Mouse (Mus musculus) kidney, postnatal 14 days (tissue): ENCODE results near the gene Supt5.
"Not testable (repeated sequence)": the region's sequence is repeated elsewhere in the genome, so short reads cannot be mapped to it uniquely, and the experiment has no call there.

Experiments used
- DNase-seq: peaks from one replicate; pipeline ENCODE4 v3.0.0; 2022; ENCODE audit warnings: mixed read lengths

Supt5 gene

GRCm38 (mm10) chr7:28338108-28338998 is at the start of gene Supt5:
Supt5 (minus strand) TSS chr7:28338746.
- peak; percentile 99 for DNase-seq

GRCm38 (mm10) chr7:28387384-28387783 is 48.8 kb upstream of the Supt5 start:
- DNase-seq, result not testable (repeated sequence)

GRCm38 (mm10) chr7:28386877-28387276 is 48.3 kb upstream of the Supt5 start:
- not testable (repeated sequence) for DNase-seq

GRCm38 (mm10) chr7:28386462-28386861 is 47.9 kb upstream of the Supt5 start:
- DNase-seq, result peak; percentile 90

DNA sequence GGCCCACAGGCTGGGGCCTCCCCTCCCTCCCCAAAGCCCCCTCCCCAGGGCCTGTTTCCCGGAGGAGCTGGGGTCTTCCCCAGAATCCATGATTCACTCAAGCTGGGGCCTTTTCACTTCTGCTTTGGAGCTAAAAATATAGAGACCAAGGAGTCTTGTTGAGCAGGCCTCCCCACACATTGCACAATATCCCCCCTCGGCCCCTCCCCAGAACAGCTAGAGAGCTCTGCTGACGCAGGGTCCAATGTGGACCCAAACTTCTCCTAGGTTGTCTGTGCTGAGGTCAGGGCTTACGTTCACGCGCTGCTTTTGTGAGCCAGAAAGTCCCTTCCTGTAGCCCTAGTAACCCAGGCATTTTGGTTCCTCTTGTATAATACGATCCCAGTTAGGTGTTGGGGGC is 47.5 kb upstream of the Supt5 start:
- DNase-seq, result no peak

DNA sequence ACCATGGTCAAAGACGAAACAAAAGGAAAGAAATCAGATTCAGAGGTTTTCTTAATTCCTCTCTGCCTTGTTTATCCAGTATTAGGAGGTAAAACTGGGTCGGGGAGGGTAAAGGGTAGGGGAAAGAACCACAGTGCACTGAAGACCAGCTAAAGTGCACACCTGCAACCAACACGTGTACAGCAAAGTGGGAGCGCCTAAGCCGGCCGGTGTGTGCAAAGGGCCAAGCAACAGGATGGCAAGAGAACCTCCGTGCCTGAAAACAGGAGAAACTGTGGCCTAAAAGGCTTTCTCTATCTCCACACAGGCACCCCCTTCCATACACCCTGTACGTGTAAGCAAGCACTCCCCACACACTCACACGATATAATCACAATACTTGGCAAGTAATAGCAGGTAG is 46.6 kb upstream of the Supt5 start:
- no peak for DNase-seq

DNA sequence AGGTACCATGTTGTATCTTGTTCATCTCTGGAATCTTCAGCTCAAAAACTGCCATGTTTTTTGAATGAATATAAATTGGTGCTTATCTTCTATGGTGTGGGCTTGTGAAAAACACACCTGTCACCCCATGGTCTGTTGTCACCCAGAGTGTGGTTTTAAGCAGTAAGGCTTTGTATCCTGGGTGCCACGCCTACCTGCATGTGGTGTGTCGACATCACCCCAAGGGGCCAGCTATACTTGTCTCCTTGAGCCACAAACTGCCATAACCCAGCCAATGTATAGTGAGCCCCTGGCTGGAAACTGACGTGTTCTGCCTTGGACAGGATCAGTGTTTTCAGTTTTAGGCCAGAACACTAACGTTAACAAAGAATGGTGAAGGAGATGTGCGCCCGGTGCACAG is 45.6 kb upstream of the Supt5 start:
- DNase-seq, result no peak

GRCm38 (mm10) chr7:28383606-28384005 is 45.1 kb upstream of the Supt5 start:
- no peak for DNase-seq

- peak; percentile 74 for DNase-seq
Observed at GRCm38 (mm10) chr7:28382981-28383396, 44.4 kb upstream of the Supt5 start.

DNA sequence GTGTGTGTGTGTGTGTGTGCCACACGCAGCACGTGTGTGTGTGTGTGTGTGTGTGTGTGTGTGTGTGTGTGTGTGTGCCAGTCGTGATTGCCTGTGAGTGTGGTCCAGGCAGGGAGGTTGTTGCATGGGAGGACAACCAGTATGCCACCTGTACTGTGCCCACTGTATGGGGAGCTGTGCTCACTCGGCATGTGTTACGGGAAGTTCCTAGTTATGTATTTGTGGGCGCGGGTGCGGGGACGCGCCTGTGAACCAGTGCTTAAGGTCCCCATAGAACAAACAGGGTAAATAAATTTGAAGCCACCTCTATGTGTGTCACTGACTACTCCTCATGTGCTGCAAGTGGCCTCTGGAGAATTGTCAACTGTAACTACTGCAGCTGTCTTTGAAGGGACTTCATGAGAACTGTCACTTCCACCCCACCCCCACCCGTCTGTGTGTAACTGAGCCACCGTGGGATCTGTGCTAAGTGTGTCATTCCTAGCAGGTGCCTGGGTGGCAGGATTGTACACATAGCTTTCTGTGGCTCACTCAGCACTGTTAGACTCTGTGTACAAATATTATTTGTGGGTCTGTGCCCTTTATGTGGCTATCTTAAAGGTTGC is 43.9 kb upstream of the Supt5 start:
- no peak for DNase-seq

DNA sequence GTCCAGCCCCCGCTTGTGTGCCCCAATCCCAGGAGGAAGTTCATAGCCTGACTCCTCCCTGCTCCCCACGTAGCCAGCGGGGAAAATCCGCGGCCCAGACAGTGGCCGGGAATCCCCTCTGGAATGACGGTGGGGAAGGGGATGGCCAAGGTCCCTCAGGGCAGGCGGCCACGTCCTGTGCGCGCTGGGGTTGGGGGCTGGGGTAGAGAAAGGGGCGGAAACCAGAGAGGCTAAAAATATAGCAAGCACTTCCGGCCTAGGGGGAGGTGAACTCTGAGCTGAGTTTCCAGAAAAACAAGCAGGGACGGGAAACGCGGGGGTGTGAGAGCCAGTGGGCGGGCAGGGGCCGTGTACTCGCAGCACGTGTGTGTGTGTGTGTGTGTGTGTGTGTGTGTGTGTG is 43.4 kb upstream of the Supt5 start:
- peak; percentile 93 for DNase-seq

DNA sequence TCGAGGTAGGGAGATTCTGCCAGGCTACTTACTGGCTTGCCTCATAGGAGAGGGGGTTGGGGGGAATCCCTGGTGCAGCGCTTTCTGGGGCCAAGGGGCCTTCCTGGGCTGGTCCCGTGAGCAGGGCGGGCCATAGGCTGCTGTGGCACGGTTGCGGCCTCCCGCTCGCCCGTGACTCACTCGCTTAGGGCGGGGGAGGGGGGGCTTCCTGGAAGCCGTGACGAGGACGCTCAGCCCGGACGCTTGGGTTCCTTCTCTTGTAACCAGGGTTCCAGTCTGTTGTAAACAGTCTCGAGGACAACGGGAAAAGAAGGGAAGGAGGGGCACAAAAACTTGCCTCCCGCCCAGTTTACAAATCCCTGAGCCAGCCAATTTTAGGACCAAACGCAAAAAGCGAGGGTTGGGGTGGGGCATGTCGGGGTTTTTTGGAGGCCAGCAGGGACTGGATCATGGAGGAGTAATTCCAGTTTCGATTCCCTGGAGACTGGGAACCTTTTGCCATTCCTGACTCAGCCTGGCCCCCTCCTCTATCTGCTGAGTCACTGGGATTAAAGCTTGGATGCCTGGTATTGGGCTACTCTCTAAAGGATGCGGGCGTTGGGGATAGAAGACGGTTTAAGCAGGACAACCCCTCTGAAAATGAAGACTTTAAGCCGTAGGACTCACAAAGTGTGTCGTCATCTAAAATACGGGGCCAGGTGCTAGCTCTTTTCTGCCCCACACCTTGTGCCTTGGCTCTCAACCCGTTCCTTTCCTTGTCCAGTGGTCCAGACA is 42.7 kb upstream of the Supt5 start:
- DNase-seq, result peak; percentile 86

DNA sequence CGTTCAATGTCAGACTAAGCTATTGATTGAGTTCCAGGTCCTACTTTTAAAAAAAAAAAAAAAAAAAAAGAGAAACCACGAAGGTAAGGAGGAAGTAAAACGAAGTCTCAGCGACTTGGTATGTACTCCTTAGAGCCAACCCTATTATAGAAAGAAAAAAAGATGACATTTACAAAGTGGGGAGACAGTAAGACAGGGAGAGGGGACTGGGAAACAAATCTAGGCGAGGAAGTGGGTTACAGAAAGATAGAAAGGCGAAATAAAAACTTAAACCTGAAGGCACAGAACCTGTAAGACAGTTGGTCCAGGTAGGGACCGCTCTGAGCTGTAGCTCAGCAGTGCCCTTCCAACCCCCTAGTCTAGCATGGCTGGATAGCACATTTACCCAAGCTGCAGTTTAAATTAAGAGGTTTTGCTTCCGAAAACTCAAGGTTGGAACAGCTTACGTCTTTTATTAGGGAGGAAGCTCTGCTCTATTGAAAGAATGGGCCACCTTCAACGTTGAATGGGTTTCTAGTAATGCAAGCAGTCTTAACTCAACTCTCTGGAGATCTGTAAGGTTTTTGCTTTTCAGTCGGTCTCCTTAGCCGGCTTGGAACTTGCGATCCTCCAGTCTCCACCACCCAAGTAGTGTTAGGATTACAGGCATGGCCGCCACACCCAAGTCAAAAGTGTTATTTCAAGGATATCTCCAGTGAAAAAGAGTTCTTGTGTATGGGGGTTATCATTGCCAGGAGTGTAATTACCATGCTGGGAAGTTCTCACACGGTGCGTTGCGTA is 41.9 kb upstream of the Supt5 start, which contains the start of gene Zfp36:
Gene Zfp36 (minus strand): TSS at position 17 of the 780 bp plus-strand sequence.
- no peak for DNase-seq

DNA sequence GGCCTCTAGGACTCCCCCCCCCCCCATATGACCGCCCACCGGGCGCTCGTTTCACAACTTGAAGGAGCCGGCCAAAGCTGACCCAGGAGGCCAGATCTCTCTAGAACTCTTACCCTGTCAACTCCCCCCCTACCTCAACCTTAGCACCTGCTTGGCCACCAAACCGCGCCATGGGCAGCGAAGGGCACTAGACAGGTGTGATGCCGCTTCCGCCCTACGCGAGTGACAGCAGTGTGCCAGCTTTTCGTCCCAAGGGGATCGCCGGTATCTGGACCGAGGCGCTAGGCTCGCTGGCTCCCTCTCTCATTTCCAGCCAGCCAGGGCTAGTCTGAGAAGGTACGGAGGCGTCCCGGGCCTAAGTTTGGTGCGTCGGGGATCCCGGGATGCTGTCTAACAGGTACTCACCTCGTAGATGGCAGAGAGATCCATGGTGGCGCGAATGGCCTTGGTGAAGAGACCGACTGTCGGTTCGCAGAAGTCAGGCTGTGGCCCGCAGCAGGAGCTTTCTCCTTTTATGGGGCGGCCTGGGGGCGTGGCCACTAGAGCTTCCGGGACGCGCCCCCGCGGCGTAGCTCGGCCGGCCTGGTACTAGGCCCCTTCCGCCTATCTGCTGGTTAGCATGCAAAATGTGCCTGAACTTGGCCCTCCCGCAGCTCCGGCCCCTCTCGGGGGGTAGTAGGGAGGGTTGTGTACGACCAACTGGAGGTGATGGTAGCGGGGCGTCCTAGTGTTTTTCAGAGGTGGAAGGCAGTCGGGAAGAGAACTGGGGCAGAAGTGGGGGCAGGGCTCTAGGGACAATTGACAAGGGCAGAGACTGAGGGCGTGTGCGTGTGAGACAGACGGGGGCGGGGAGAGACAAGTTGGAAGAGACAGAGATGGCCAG is 40.5 kb upstream of the Supt5 start:
- DNase-seq, result peak; percentile 98

GRCm38 (mm10) chr7:28378066-28378690 is 39.6 kb upstream of the Supt5 start:
- DNase-seq, result peak; percentile 87

DNA sequence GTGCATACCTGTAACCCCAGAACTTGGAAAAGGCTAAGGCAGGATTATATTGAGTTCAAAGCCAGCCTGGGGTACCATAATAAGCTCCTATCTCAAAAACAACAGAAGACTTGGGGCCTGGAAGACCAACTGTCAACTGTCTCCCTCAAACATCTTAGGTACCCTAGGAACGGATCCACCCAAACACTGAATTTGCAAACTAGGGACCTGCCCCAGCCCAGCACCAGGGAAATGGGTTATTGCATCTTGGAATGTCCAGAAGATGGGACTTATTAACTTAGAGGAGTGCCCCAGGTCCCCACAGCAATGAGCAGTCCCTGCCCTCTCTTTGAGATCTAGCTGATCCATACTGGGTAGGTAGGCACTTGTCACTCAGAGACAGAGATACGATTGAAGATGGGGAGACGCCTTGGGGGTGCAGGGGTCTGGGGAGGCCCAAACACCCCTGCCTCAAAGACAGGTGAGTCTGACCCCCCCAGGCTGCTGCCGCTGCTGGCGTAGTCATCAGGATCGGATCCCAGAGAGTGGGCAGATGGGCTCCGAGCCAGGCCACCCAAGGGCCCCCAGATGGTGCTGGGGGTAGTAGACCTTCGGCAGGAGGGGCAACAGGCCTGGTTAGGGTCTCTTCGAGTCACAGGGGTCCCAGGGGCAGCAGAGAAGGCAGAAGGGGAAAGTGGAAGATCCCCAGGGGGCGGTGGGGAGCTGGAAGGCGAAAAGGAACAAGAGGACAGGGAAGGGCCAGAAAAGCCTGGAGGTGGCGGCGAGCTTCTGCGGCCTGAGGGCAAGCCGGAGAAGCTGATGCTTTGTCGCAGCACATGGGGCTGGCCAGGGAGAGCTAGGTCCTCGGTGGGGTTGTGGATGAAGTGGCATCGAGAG is 38.9 kb upstream of the Supt5 start:
- peak; percentile 40 for DNase-seq

DNA sequence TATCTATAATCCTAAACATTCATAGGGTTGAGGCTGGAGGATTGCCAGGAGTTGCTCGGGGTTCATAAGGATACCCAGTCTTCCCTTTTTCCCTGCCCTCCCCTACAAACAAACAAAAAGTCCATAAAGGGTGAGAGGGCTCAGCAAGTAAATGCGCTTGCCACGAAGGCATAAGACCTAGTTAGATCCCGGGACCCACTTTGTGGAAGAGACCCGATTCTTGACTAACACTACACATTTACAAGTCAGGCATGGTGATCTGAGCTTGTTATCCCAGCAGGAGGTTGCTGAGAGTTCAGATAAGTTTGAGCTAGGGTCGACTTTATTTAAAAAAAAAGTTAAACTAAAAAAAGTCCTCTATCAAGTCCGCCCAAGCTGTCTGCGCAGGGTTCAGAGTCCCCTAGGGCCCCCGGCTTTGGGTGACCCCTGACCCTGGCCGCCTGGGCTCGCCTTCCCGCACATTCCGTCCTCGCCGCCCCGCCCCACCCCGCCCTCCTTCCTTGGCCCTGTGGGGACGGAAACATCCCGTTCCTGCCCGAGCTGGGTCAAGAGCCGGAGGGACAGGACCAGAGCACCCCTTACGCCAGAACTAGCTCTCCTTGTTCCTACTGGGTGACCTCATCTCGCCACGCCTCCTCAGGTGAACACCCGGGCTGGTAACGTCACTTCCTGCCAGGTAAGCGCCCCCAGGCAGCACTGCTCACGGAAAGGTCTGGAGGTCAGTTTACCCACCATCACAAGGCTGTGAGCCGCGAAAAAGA is 37.6 kb upstream of the Supt5 start:
- DNase-seq, result peak; percentile 93

- peak; percentile 96 for DNase-seq
Observed at GRCm38 (mm10) chr7:28375176-28375921, 36.8 kb upstream of the Supt5 start.
